Mouse (Mus musculus) limb, embryonic 13.5 days (tissue): ENCODE results near the gene Dtnb. TPM values are rescaled to one million over a fixed set of nuclear protein-coding genes. Genes with fewer than 3 reads are reported as not detected.

Source experiments
- ATAC-seq: fragments of 200-750 bp; cut with Nextera tagmentation; 2 replicates; pipeline ENCODE4 v1.8.0; 2017; ENCODE audit warnings: low read depth, moderate number of reproducible peaks, moderate TSS enrichment; ENCODE audit not compliant: low FRiP score
- H3K27ac ChIP-seq: fragments of 300-500 bp; sonication (generic); 2 replicates; pipeline ENCODE4 v1.5.1; 2015; ENCODE audit warnings: inconsistent platforms, mild to moderate bottlenecking, moderate library complexity
- H3K27me3 ChIP-seq: fragments of 300-500 bp; sonication (generic); 2 replicates; pipeline ENCODE4 v1.6.1; 2015; ENCODE audit warnings: mild to moderate bottlenecking, inconsistent platforms
- H3K36me3 ChIP-seq: fragments of 300-500 bp; sonication (generic); 2 replicates; pipeline ENCODE4 v1.6.1; 2015; ENCODE audit warnings: inconsistent platforms, mild to moderate bottlenecking, moderate library complexity
- H3K4me1 ChIP-seq: fragments of 300-500 bp; sonication (generic); 2 replicates; pipeline ENCODE4 v1.6.1; 2015; ENCODE audit warnings: inconsistent platforms
- H3K4me2 ChIP-seq: fragments of 300-500 bp; sonication (generic); replicated peaks from 2 replicates; pipeline ENCODE4 v1.6.1; 2015; ENCODE audit warnings: inconsistent platforms, mild to moderate bottlenecking, moderate library complexity
- H3K4me3 ChIP-seq: fragments of 300-500 bp; sonication (generic); 2 replicates; pipeline ENCODE4 v1.5.1; 2015; ENCODE audit warnings: moderate library complexity, mild to moderate bottlenecking, inconsistent platforms
- H3K9ac ChIP-seq: fragments of 300-500 bp; sonication (generic); 2 replicates; pipeline ENCODE4 v1.6.1; 2015; ENCODE audit warnings: mild to moderate bottlenecking, inconsistent platforms
- H3K9me3 ChIP-seq: fragments of 300-500 bp; sonication (generic); 2 replicates; pipeline ENCODE4 v1.6.1; 2016; ENCODE audit warnings: inconsistent platforms
- WGBS: fragments of 180-500 bp; shearing (Covaris S2); methylation state at CpG from one replicate; pipeline ENCODE4 v1.1.7; 2015; 5-methylcytosine and 5-hydroxymethylcytosine counted together
- polyA plus RNA-seq: library from polyadenylated mRNA; unstranded; fragments of >200 nt; fragmentation: Nextera tagmentation; extraction: Ambion mirVana; gene quantifications from 2 replicates; pipeline ENCODE4 v1.2.1, GENCODE M21; 2015

Dtnb gene
- polyA plus RNA-seq, 1 experiment from 2014 or later: 36.9 TPM

GRCm38 (mm10) chr12:3807548-3808395, 235.6 kb downstream of the Dtnb start:
- ATAC-seq: peak; percentile 67
- peak overlapping the region; percentile 87 for H3K4me2 ChIP-seq
- under 1% methylated on average over 48 of the region's 105 CpGs for WGBS
- H3K27me3 ChIP-seq: no peaks in the 10 kb centered on the region
- H3K27ac ChIP-seq: peak overlapping the region; percentile 93
- no peaks in the 10 kb centered on the region for H3K9me3 ChIP-seq
- H3K4me1 ChIP-seq: peaks cover 51% of the 10 kb centered on the region
- H3K9ac ChIP-seq: peak overlapping the region; percentile 93
- peak overlapping the region; percentile 93 for H3K4me3 ChIP-seq
- H3K36me3 ChIP-seq: 0 out of 2 replicates have a peak, but pooled peaks cover 3% of the 10 kb centered on the region

GRCm38 (mm10) chr12:3808396-3808981, 236.3 kb downstream of the Dtnb start:
- no peaks in the 10 kb centered on the region for H3K9me3 ChIP-seq
- 4% methylated on average over 10 of the region's 10 CpGs for WGBS
- H3K36me3 ChIP-seq: 0 out of 2 replicates have a peak, but pooled peaks cover 3% of the 10 kb centered on the region
- peak overlapping the region; percentile 93 for H3K4me3 ChIP-seq
- H3K4me1 ChIP-seq: peaks cover 56% of the 10 kb centered on the region
- H3K9ac ChIP-seq: peak overlapping the region; percentile 93
- no peaks in the 10 kb centered on the region for H3K27me3 ChIP-seq
- ATAC-seq: no peak
- peak overlapping the region; percentile 87 for H3K4me2 ChIP-seq
- H3K27ac ChIP-seq: peak overlapping the region; percentile 93

- Histone ChIP-seq H3K4me1 (peaks cover 56% of the 10 kb centered on the region), H3K9me3 (no peaks in the 10 kb centered on the region), H3K4me2 (peak overlapping the region; percentile 40), H3K27me3 (no peaks in the 10 kb centered on the region), H3K9ac (no peak overlapping the region), H3K4me3 (peak overlapping the region; percentile 93; the same call in 1 of the 2 replicates), H3K36me3 (0 out of 2 replicates have a peak, but pooled peaks cover 8% of the 10 kb centered on the region), H3K27ac (no peak overlapping the region; the same call in 1 of the 2 replicates)
- 75% methylated on average over 7 of the region's 7 CpGs for WGBS
- no peak for ATAC-seq
These were observed 237.5 kb downstream of the Dtnb start for GRCm38 (mm10) chr12:3809520-3810180.

GRCm38 (mm10) chr12:3810455-3810854, 238.3 kb downstream of the Dtnb start:
- no peak overlapping the region for H3K9ac ChIP-seq
- H3K4me1 ChIP-seq: peaks cover 60% of the 10 kb centered on the region
- no peak overlapping the region for H3K4me3 ChIP-seq
- H3K27me3 ChIP-seq: no peaks in the 10 kb centered on the region
- 0 out of 2 replicates have a peak, but pooled peaks cover 11% of the 10 kb centered on the region for H3K36me3 ChIP-seq
- H3K27ac ChIP-seq: peak overlapping the region; percentile 44; the same call in 1 of the 2 replicates
- no peaks in the 10 kb centered on the region for H3K9me3 ChIP-seq
- no peak for ATAC-seq
- WGBS: 14% methylated on average over 4 of the region's 4 CpGs
- peak overlapping the region; percentile 40 for H3K4me2 ChIP-seq

- no peaks in the 10 kb centered on the region for H3K9me3 ChIP-seq
- H3K9ac ChIP-seq: no peak overlapping the region
- no peak for ATAC-seq
- WGBS: 18% methylated on average over 5 of the region's 5 CpGs
- peaks cover 53% of the 10 kb centered on the region for H3K4me1 ChIP-seq
- H3K27ac ChIP-seq: 0 out of 2 replicates have a peak overlapping the region, but pooled peaks have one; percentile 55
- no peak overlapping the region for H3K4me3 ChIP-seq
- H3K4me2 ChIP-seq: peak overlapping the region; percentile 40
- no peaks in the 10 kb centered on the region for H3K27me3 ChIP-seq
- H3K36me3 ChIP-seq: 0 out of 2 replicates have a peak, but pooled peaks cover 12% of the 10 kb centered on the region
These were observed 239.4 kb downstream of the Dtnb start for GRCm38 (mm10) chr12:3811596-3811995.

- Histone ChIP-seq H3K27me3 (no peaks in the 10 kb centered on the region), H3K36me3 (0 out of 2 replicates have a peak, but pooled peaks cover 12% of the 10 kb centered on the region), H3K4me1 (peaks cover 58% of the 10 kb centered on the region), H3K4me2 (no peak overlapping the region), H3K9me3 (no peaks in the 10 kb centered on the region), H3K9ac (no peak overlapping the region), H3K4me3 (no peak overlapping the region), H3K27ac (peak overlapping the region; percentile 22; the same call in 1 of the 2 replicates)
- no peak for ATAC-seq
- WGBS: 52% methylated on average over 6 of the region's 6 CpGs
These were observed 240.1 kb downstream of the Dtnb start for GRCm38 (mm10) chr12:3812251-3812650.

- Histone ChIP-seq H3K4me2 (no peak overlapping the region), H3K9me3 (no peaks in the 10 kb centered on the region), H3K4me1 (peaks cover 64% of the 10 kb centered on the region), H3K9ac (no peak overlapping the region), H3K36me3 (peaks cover 16% of the 10 kb centered on the region; the same call in 1 of the 2 replicates), H3K27ac (no peak overlapping the region), H3K4me3 (no peak overlapping the region), H3K27me3 (no peaks in the 10 kb centered on the region)
- no peak for ATAC-seq
- WGBS: 89% methylated on average over 8 of the region's 8 CpGs
These were observed 241.0 kb downstream of the Dtnb start for GRCm38 (mm10) chr12:3813138-3813537.

GRCm38 (mm10) chr12:3815386-3815785, 243.2 kb downstream of the Dtnb start:
- 50% methylated on average over 6 of the region's 6 CpGs for WGBS

GRCm38 (mm10) chr12:3817033-3817432, 244.9 kb downstream of the Dtnb start:
- Histone ChIP-seq H3K9ac (no peak overlapping the region), H3K4me3 (no peak overlapping the region), H3K4me1 (peaks cover 50% of the 10 kb centered on the region), H3K36me3 (peaks cover 21% of the 10 kb centered on the region; the same call in 1 of the 2 replicates), H3K27ac (no peak overlapping the region), H3K9me3 (no peaks in the 10 kb centered on the region), H3K4me2 (no peak overlapping the region), H3K27me3 (no peaks in the 10 kb centered on the region)
- no peak for ATAC-seq
- 64% methylated on average over 7 of the region's 7 CpGs for WGBS

More at GRCm38 (mm10) chr12:3815386-3815785, 243.2 kb downstream of the Dtnb start:
- Histone ChIP-seq H3K27ac (no peak overlapping the region), H3K4me2 (no peak overlapping the region), H3K36me3 (peaks cover 16% of the 10 kb centered on the region; the same call in 1 of the 2 replicates), H3K9me3 (no peaks in the 10 kb centered on the region), H3K27me3 (no peaks in the 10 kb centered on the region), H3K4me1 (peaks cover 64% of the 10 kb centered on the region), H3K4me3 (no peak overlapping the region), H3K9ac (no peak overlapping the region)
- ATAC-seq: no peak

GRCm38 (mm10) chr12:3817566-3817965, 245.4 kb downstream of the Dtnb start:
- no peak for ATAC-seq
- 80% methylated on average over 5 of the region's 5 CpGs for WGBS
- H3K27ac ChIP-seq: no peak overlapping the region
- peaks cover 21% of the 10 kb centered on the region; the same call in 1 of the 2 replicates for H3K36me3 ChIP-seq
- H3K4me2 ChIP-seq: no peak overlapping the region
- no peak overlapping the region for H3K9ac ChIP-seq
- peaks cover 51% of the 10 kb centered on the region for H3K4me1 ChIP-seq
- H3K9me3 ChIP-seq: no peaks in the 10 kb centered on the region
- no peak overlapping the region for H3K4me3 ChIP-seq
- no peaks in the 10 kb centered on the region for H3K27me3 ChIP-seq

- no peak overlapping the region for H3K4me2 ChIP-seq
- no peaks in the 10 kb centered on the region for H3K27me3 ChIP-seq
- H3K36me3 ChIP-seq: peaks cover 15% of the 10 kb centered on the region; the same call in 1 of the 2 replicates
- no peaks in the 10 kb centered on the region for H3K9me3 ChIP-seq
- WGBS: 48% methylated on average over 4 of the region's 4 CpGs
- H3K4me1 ChIP-seq: peaks cover 68% of the 10 kb centered on the region
- no peak overlapping the region for H3K4me3 ChIP-seq
- 0 out of 2 replicates have a peak, but pooled peaks have one; percentile 17 for ATAC-seq
- H3K9ac ChIP-seq: no peak overlapping the region
- no peak overlapping the region for H3K27ac ChIP-seq
These were observed 247.7 kb downstream of the Dtnb start for GRCm38 (mm10) chr12:3819899-3820298.
